Mouse (Mus musculus) midbrain, embryonic 16.5 days (tissue): ENCODE results near the gene Fgfr4. TPM values are rescaled to one million over a fixed set of nuclear protein-coding genes. Genes with fewer than 3 reads are reported as not detected.

Experiments used
- ATAC-seq: fragments of 200-750 bp; cut with Nextera tagmentation; 2 replicates; pipeline ENCODE4 v1.8.0; 2017; ENCODE audit warnings: moderate TSS enrichment
- H3K27ac ChIP-seq: fragments of 300-500 bp; sonication (generic); 2 replicates; pipeline ENCODE4 v1.5.1; 2014; ENCODE audit warnings: mild to moderate bottlenecking, low read length, mixed read lengths
- H3K27me3 ChIP-seq: fragments of 300-500 bp; sonication (generic); 2 replicates; pipeline ENCODE4 v1.6.1; 2014; ENCODE audit warnings: low read depth, low read length, mixed read lengths; ENCODE audit not compliant: control insufficient read depth, insufficient read depth
- H3K36me3 ChIP-seq: fragments of 300-500 bp; sonication (generic); 2 replicates; pipeline ENCODE4 v1.6.1; 2014; ENCODE audit warnings: mild to moderate bottlenecking, low read length, moderate library complexity, mixed read lengths; ENCODE audit not compliant: control insufficient read depth, insufficient read depth
- H3K4me1 ChIP-seq: fragments of 300-500 bp; sonication (generic); 2 replicates; pipeline ENCODE4 v1.6.1; 2014; ENCODE audit warnings: mild to moderate bottlenecking, low read length, mixed read lengths; ENCODE audit not compliant: control insufficient read depth, insufficient read depth
- H3K4me2 ChIP-seq: fragments of 300-500 bp; sonication (generic); 2 replicates; pipeline ENCODE4 v1.6.1; 2014; ENCODE audit warnings: mild to moderate bottlenecking, low read length, mixed read lengths
- H3K4me3 ChIP-seq: fragments of 300-500 bp; sonication (generic); 2 replicates; pipeline ENCODE4 v1.5.1; 2014; ENCODE audit warnings: low read depth, mild to moderate bottlenecking, low read length, moderate library complexity, mixed read lengths
- H3K9ac ChIP-seq: fragments of 300-500 bp; sonication (generic); 2 replicates; pipeline ENCODE4 v1.6.1; 2014; ENCODE audit warnings: low read depth, low read length, mixed read lengths
- H3K9me3 ChIP-seq: fragments of 300-500 bp; sonication (generic); replicated peaks from 2 replicates; pipeline ENCODE4 v1.6.1; 2014; ENCODE audit warnings: mild to moderate bottlenecking, low read length, mixed read lengths; ENCODE audit not compliant: control insufficient read depth, poor library complexity, severe bottlenecking
- WGBS: fragments of 180-500 bp; shearing (Covaris S2); extraction: QIAGEN DNeasy Blood & Tissue Kit; methylation state at CpG from one replicate; pipeline ENCODE4 v1.1.7; 2014; 5-methylcytosine and 5-hydroxymethylcytosine counted together
- polyA plus RNA-seq: library from polyadenylated mRNA; unstranded; fragments of >200 nt; fragmentation: Nextera tagmentation; extraction: Ambion mirVana; gene quantifications from 2 replicates; pipeline ENCODE4 v1.2.1, GENCODE M21; 2015

Fgfr4 gene
- polyA plus RNA-seq, result 0.60 and 0.82 TPM in 2 replicates

GRCm38 (mm10) chr13:55152621-55153415 is at the start of gene Fgfr4:
Gene Fgfr4, plus strand, starts transcription at chr13:55152640.
- WGBS, result 1% methylated on average over 67 of the region's 68 CpGs
- Histone ChIP-seq H3K27me3 (peaks cover 18% of the 10 kb centered on the region), H3K36me3 (no peaks in the 10 kb centered on the region), H3K27ac (no peak within 1 kb of the TSS), H3K4me2 (peak within 1 kb of the TSS; percentile 98), H3K4me1 (peaks cover 6% of the 10 kb centered on the region), H3K9ac (peak within 1 kb of the TSS; percentile 73), H3K9me3 (no peaks in the 10 kb centered on the region), H3K4me3 (peak within 1 kb of the TSS; percentile 52)
- ATAC-seq, result 0 out of 2 replicates have a peak, but pooled peaks have one; percentile 42

- Histone ChIP-seq H3K4me2 (no peak overlapping the region), H3K27ac (no peak overlapping the region), H3K9ac (no peak overlapping the region), H3K27me3 (no peaks in the 10 kb centered on the region), H3K36me3 (peaks cover 3% of the 10 kb centered on the region; the same call in 1 of the 2 replicates), H3K4me1 (peaks cover 18% of the 10 kb centered on the region), H3K4me3 (no peak overlapping the region), H3K9me3 (no peaks in the 10 kb centered on the region)
- WGBS, result 72% methylated on average over 2 of the region's 2 CpGs
- no peak for ATAC-seq
Measured at GRCm38 (mm10) chr13:55103351-55103750, 49.1 kb upstream of the Fgfr4 start.

- no peaks in the 10 kb centered on the region for H3K9me3 ChIP-seq
Measured at GRCm38 (mm10) chr13:55105045-55105952, 47.1 kb upstream of the Fgfr4 start, which contains the start of gene Zfp346. Gene Zfp346, plus strand, starts transcription at chr13:55105311.

GRCm38 (mm10) chr13:55105953-55106691 is 46.3 kb upstream of the Fgfr4 start:
- H3K27me3 ChIP-seq, result no peaks in the 10 kb centered on the region
- peak overlapping the region; percentile 77 for H3K9ac ChIP-seq
- peak overlapping the region; percentile 80; the same call in 1 of the 2 replicates for H3K27ac ChIP-seq
- WGBS, result 19% methylated on average over 8 of the region's 8 CpGs
- H3K4me3 ChIP-seq, result peak overlapping the region; percentile 58
- no peak for ATAC-seq
- H3K9me3 ChIP-seq, result no peaks in the 10 kb centered on the region
- peaks cover 3% of the 10 kb centered on the region; the same call in 1 of the 2 replicates for H3K36me3 ChIP-seq
- peak overlapping the region; percentile 69 for H3K4me2 ChIP-seq
- H3K4me1 ChIP-seq, result peaks cover 12% of the 10 kb centered on the region

More at GRCm38 (mm10) chr13:55105045-55105952, 47.1 kb upstream of the Fgfr4 start, which contains the start of gene Zfp346:
- Histone ChIP-seq H3K36me3 (peaks cover 3% of the 10 kb centered on the region; the same call in 1 of the 2 replicates), H3K4me1 (peaks cover 12% of the 10 kb centered on the region), H3K4me2 (peak within 1 kb of the TSS; percentile 69), H3K27ac (peak within 1 kb of the TSS; percentile 80), H3K27me3 (no peaks in the 10 kb centered on the region), H3K4me3 (peak within 1 kb of the TSS; percentile 58), H3K9ac (peak within 1 kb of the TSS; percentile 77)
- peak; percentile 92 for ATAC-seq
- under 1% methylated on average over 49 of the region's 66 CpGs for WGBS

- Histone ChIP-seq H3K27me3 (no peaks in the 10 kb centered on the region), H3K9ac (no peak overlapping the region), H3K9me3 (no peaks in the 10 kb centered on the region), H3K4me2 (no peak overlapping the region), H3K4me1 (peaks cover 12% of the 10 kb centered on the region), H3K4me3 (no peak overlapping the region), H3K36me3 (peaks cover 3% of the 10 kb centered on the region; the same call in 1 of the 2 replicates), H3K27ac (no peak overlapping the region)
- 92% methylated on average over 4 of the region's 4 CpGs for WGBS
- no peak for ATAC-seq
Measured at GRCm38 (mm10) chr13:55107116-55107515, 45.3 kb upstream of the Fgfr4 start.

DNA sequence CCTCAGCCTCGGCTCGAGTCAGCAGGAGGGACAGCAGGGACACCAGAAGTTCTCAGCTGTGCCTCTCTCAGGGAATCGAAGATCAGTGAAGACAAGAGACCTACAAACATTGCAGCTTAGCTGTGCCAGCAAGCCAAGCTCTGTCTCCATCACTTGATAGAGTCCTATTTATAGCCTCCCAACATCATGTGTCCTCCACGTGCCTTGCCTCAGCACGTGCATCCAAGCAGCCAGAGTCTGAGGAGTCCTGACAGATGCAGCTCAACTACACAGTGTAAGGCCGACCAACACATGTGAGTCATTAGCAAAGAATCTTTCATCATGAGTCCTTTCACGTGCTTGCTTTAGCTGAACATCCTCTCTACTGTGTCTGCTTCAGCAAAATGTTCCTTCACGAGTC is 44.7 kb upstream of the Fgfr4 start:
- H3K4me1 ChIP-seq, result peaks cover 12% of the 10 kb centered on the region
- no peaks in the 10 kb centered on the region for H3K9me3 ChIP-seq
- H3K36me3 ChIP-seq, result peaks cover 3% of the 10 kb centered on the region; the same call in 1 of the 2 replicates
- no peak overlapping the region for H3K27ac ChIP-seq
- no peak overlapping the region for H3K4me3 ChIP-seq
- H3K9ac ChIP-seq, result no peak overlapping the region
- H3K4me2 ChIP-seq, result no peak overlapping the region
- 85% methylated on average over 8 of the region's 8 CpGs for WGBS
- ATAC-seq, result no peak
- no peaks in the 10 kb centered on the region for H3K27me3 ChIP-seq

DNA sequence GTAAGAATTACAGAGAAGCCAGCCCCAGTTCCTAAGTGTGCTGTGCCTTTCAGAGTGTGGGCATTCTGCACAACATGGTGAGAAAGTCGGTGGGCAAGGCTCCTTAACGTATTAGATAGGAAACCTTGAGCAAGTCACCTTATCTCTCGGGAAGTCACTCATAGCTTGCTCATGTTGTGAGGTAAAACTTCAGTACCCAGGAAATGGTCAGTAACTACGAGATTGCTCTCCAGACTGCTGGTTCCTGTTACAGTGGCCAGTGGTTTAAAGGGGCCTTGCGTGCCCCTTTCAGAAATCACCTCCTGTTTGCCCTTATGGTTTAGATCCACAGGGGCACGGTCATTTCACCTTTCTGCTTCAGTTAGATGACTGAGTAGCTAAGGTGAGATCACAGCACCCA is 38.1 kb upstream of the Fgfr4 start:
- H3K36me3 ChIP-seq, result peaks cover 35% of the 10 kb centered on the region; the same call in 1 of the 2 replicates
- no peaks in the 10 kb centered on the region for H3K4me1 ChIP-seq
- H3K27me3 ChIP-seq, result no peaks in the 10 kb centered on the region
- H3K4me2 ChIP-seq, result no peak overlapping the region
- no peak for ATAC-seq
- H3K4me3 ChIP-seq, result no peak overlapping the region
- 92% methylated on average over 6 of the region's 6 CpGs for WGBS
- no peak overlapping the region for H3K9ac ChIP-seq
- no peak overlapping the region for H3K27ac ChIP-seq
- H3K9me3 ChIP-seq, result no peaks in the 10 kb centered on the region

GRCm38 (mm10) chr13:55124903-55125302 is 27.5 kb upstream of the Fgfr4 start:
- H3K27me3 ChIP-seq, result no peaks in the 10 kb centered on the region
- no peak overlapping the region for H3K4me2 ChIP-seq
- WGBS, result 90% methylated on average over 6 of the region's 6 CpGs
- H3K9me3 ChIP-seq, result no peaks in the 10 kb centered on the region
- no peak overlapping the region for H3K9ac ChIP-seq
- no peak overlapping the region for H3K27ac ChIP-seq
- no peaks in the 10 kb centered on the region for H3K4me1 ChIP-seq
- H3K36me3 ChIP-seq, result peaks cover 23% of the 10 kb centered on the region
- no peak for ATAC-seq
- H3K4me3 ChIP-seq, result no peak overlapping the region
